Mouse (Mus musculus) left cerebral cortex, postnatal 4 days (tissue): ENCODE results near the gene Lrp6. TPM values are rescaled to one million over a fixed set of nuclear protein-coding genes. Genes with fewer than 3 reads are reported as not detected.

Source experiments
- DNase-seq: peaks from one replicate; pipeline ENCODE4 v3.0.0-alpha.2; 2022
- intact Hi-C: fragments of 180-260 bp; cut with DNase I; formaldehyde crosslinking; loops from one replicate; pipeline ENCODE4 v1.15.1; 2025
- total RNA-seq, 2 experiments: library from RNA; stranded (reverse); gene quantifications; 2 replicates each; pipeline ENCODE4 v1.2.3; 2021

Gene Lrp6
- total RNA-seq, 2 experiments from 2014 or later = 50.1 to 51.5 TPM

- DNase-seq = no peak
- intact Hi-C loops = no loop called here
Observed at GRCm38 (mm10) chr6:134537461-134538117, 29.2 kb downstream of the Lrp6 start.

- no peak for DNase-seq
- intact Hi-C loops = no loop called here
Observed at GRCm38 (mm10) chr6:134535169-134535568, 31.6 kb downstream of the Lrp6 start.

- DNase-seq = no peak
- intact Hi-C loops = no loop called here
Observed at GRCm38 (mm10) chr6:134533021-134533420, 33.7 kb downstream of the Lrp6 start.

GRCm38 (mm10) chr6:134531950-134532349, 34.8 kb downstream of the Lrp6 start:
- DNase-seq = no peak
- intact Hi-C loops = no loop called here

GRCm38 (mm10) chr6:134529340-134529739, 37.4 kb downstream of the Lrp6 start:
- intact Hi-C loops = no loop called here
- no peak for DNase-seq

- intact Hi-C loops = no loop called here
- no peak for DNase-seq
Observed at GRCm38 (mm10) chr6:134528396-134528795, 38.4 kb downstream of the Lrp6 start.

- no peak for DNase-seq
- intact Hi-C loops = no loop called here
Observed at GRCm38 (mm10) chr6:134527596-134528128, 39.1 kb downstream of the Lrp6 start.

GRCm38 (mm10) chr6:134526821-134527595, 39.8 kb downstream of the Lrp6 start:
- no peak for DNase-seq
- intact Hi-C loops = no loop called here

GRCm38 (mm10) chr6:134526275-134526674, 40.5 kb downstream of the Lrp6 start:
- intact Hi-C loops = no loop called here
- no peak for DNase-seq

- no peak for DNase-seq
- intact Hi-C loops = no loop called here
Observed at GRCm38 (mm10) chr6:134521411-134521810, 45.4 kb downstream of the Lrp6 start.

GRCm38 (mm10) chr6:134520821-134521220, 45.9 kb downstream of the Lrp6 start:
- intact Hi-C loops = no loop called here
- no peak for DNase-seq

GRCm38 (mm10) chr6:134518450-134518849, 48.3 kb downstream of the Lrp6 start:
- DNase-seq = no peak
- intact Hi-C loops = no loop called here

GRCm38 (mm10) chr6:134517141-134517540, 49.6 kb downstream of the Lrp6 start:
- intact Hi-C loops = no loop called here
- no peak for DNase-seq

- intact Hi-C loops = no loop called here
- DNase-seq = no peak
Observed at GRCm38 (mm10) chr6:134515416-134515815, 51.3 kb downstream of the Lrp6 start.

GRCm38 (mm10) chr6:134513896-134514510, 52.8 kb downstream of the Lrp6 start:
- intact Hi-C loops = no loop called here
- no peak for DNase-seq

GRCm38 (mm10) chr6:134513011-134513410, 53.8 kb downstream of the Lrp6 start:
- intact Hi-C loops = no loop called here
- no peak for DNase-seq

GRCm38 (mm10) chr6:134512478-134512877, 54.3 kb downstream of the Lrp6 start:
- DNase-seq = no peak
- intact Hi-C loops = no loop called here

- no peak for DNase-seq
- intact Hi-C loops = no loop called here
Observed at GRCm38 (mm10) chr6:134511118-134511517, 55.6 kb downstream of the Lrp6 start.

- intact Hi-C loops = no loop called here
- no peak for DNase-seq
Observed at GRCm38 (mm10) chr6:134510280-134510679, 56.5 kb downstream of the Lrp6 start.

GRCm38 (mm10) chr6:134509731-134510226, 57.0 kb downstream of the Lrp6 start:
- DNase-seq = no peak
- intact Hi-C loops = no loop called here

- intact Hi-C loops = no loop called here
- no peak for DNase-seq
Observed at GRCm38 (mm10) chr6:134504866-134505265, 61.9 kb downstream of the Lrp6 start.
